Mouse (Mus musculus): ENCODE results near the gene St3gal3. TPM values are rescaled to one million over a fixed set of nuclear protein-coding genes. Genes with fewer than 3 reads are reported as not detected.

St3gal3 gene
- polyA plus RNA-seq, 1 experiment: 71.2 TPM

DNA sequence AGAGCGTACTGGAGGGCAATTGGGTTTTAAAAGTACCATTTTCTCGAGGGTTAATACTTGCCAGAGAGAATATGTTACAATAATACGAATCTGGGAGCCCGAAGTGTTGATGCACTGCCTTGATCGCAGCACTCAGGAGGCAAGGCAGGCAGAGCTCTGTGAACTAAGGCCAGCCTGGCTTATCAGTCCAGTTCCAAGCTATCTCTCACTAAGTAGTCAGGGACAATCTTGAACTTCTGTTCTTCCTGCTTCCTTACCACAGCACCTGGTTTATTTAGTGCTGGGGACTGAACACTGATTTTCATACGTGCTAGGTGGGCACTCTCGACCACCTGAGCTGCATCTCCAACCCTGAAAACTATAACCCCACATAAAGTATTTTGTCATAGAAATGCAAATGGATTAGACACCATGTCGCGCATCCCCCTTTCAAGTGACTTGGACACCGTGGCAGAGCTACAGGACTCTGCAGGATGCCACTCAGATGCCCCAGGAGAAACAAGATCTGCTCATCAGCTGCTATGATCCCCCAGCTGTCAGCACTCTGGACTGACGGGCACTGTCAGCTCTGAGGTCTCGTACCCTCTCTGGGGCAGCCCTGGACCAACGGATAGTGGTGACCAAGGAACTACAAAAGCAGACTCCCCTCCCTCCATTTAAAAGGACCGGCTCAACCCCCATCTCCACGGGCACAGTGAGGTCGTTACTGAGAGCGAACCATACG, 52.9 kb downstream of the St3gal3 start:
- WGBS: 74% methylated on average over 18 of the region's 18 CpGs
- Histone ChIP-seq H3K27ac (ENCODE audit: insufficient read depth, low read length) (no peak overlapping the region), H3K27me3 (ENCODE audit: control insufficient read depth, insufficient read depth, low read length) (no peaks in the 10 kb centered on the region), H3K4me3 (replicated peaks; ENCODE audit: insufficient read depth, low read depth, low read length) (no peak overlapping the region), H3K4me1 (ENCODE audit: control insufficient read depth, insufficient read depth, low read length) (peaks cover 5% of the 10 kb centered on the region; the same call in 1 of the 2 replicates)
- no peak for TF ChIP-seq CTCF (IDR thresholded peaks at IDR 0.05; ENCODE audit: borderline replicate concordance, insufficient read depth, low read depth, low read length)
- no peak for TF ChIP-seq POLR2A (IDR thresholded peaks at IDR 0.05; ENCODE audit: borderline replicate concordance, insufficient read depth, low read length)
- no peak for DNase-seq

DNA sequence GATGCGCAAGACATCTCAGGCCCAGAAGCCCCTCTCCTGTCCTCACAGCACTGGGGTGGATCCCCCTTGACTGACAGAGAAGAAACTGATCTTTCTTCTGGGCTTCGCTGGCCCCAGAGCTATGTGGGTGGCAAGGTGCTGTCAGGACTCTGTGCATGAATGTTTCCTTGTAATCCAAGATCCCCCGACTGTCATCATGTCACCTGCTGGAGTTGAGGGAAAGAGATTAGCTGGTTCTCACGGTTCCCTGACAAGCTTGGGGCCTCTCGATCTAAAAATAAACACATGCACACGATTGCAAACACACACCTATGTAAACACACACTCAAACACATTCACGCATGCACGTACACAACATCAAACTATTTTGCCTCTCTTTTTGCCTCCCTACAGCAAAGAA, 54.2 kb downstream of the St3gal3 start:
- TF ChIP-seq POLR2A (IDR thresholded peaks at IDR 0.05; ENCODE audit: borderline replicate concordance, insufficient read depth, low read length) (no peak), CTCF (IDR thresholded peaks at IDR 0.05; ENCODE audit: borderline replicate concordance, insufficient read depth, low read depth, low read length) (no peak)

DNA sequence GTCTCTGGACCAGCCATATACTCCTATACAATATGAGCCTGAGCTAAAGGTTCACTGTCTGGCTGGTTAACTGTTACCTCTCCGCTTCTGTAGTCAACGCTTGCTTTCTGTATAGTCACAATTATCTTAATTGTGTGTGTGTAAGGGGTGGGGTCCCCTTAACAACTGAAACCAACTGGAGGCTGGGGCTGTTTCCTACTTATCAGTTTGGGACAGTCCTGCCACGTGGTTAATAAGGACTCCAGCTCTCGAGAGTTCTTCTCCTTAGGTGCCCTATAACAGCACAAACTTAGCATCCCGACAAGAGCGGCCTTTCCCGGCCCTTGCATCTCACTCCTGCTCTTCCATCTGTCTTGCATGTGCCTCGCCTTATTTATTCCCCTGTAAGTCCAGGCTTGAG, 55.5 kb downstream of the St3gal3 start:
- no peak for TF ChIP-seq POLR2A (IDR thresholded peaks at IDR 0.05; ENCODE audit: borderline replicate concordance, insufficient read depth, low read length)
- TF ChIP-seq CTCF (IDR thresholded peaks at IDR 0.05; ENCODE audit: borderline replicate concordance, insufficient read depth, low read depth, low read length): no peak
- Histone ChIP-seq H3K27ac (ENCODE audit: insufficient read depth, low read length) (no peak overlapping the region), H3K4me1 (ENCODE audit: control insufficient read depth, insufficient read depth, low read length) (peaks cover under 1% of the 10 kb centered on the region; the same call in 1 of the 2 replicates), H3K27me3 (ENCODE audit: control insufficient read depth, insufficient read depth, low read length) (no peaks in the 10 kb centered on the region), H3K4me3 (replicated peaks; ENCODE audit: insufficient read depth, low read depth, low read length) (no peak overlapping the region)
- no peak for DNase-seq
- WGBS: 93% methylated on average over 8 of the region's 8 CpGs

More for the DNA sequence above, 54.2 kb downstream of the St3gal3 start:
- 74% methylated on average over 8 of the region's 8 CpGs for WGBS
- H3K27ac ChIP-seq (ENCODE audit: insufficient read depth, low read length): no peak overlapping the region
- no peak overlapping the region for H3K4me3 ChIP-seq (replicated peaks; ENCODE audit: insufficient read depth, low read depth, low read length)
- no peaks in the 10 kb centered on the region for H3K27me3 ChIP-seq (ENCODE audit: control insufficient read depth, insufficient read depth, low read length)
- DNase-seq: no peak
- peaks cover 5% of the 10 kb centered on the region; the same call in 1 of the 2 replicates for H3K4me1 ChIP-seq (ENCODE audit: control insufficient read depth, insufficient read depth, low read length)

DNA sequence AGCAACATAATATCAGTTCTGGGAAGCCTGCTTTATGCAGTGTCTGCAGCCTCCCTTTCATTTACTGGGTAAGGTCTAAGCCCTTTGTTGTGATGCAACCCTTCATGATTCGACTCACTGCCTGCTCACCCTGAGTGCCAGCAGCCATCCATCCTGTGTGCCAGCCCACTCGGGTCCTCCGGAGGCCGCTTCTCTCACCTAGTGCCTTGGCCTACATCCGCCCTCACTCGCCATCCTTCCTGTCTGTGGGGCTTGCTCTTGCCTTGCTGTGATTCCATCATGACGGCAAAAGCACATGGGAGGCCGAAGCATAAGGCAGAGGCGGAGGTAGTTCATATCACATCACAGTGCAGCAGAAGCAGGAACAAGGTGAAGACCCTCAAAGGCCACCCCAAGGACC, 56.1 kb downstream of the St3gal3 start:
- no peak for DNase-seq
- no peaks in the 10 kb centered on the region for H3K4me1 ChIP-seq (ENCODE audit: control insufficient read depth, insufficient read depth, low read length)
- H3K4me3 ChIP-seq (replicated peaks; ENCODE audit: insufficient read depth, low read depth, low read length): no peak overlapping the region
- no peak overlapping the region for H3K27ac ChIP-seq (ENCODE audit: insufficient read depth, low read length)
- 41% methylated on average over 9 of the region's 9 CpGs for WGBS
- H3K27me3 ChIP-seq (ENCODE audit: control insufficient read depth, insufficient read depth, low read length): no peaks in the 10 kb centered on the region
- no peak for TF ChIP-seq CTCF (IDR thresholded peaks at IDR 0.05; ENCODE audit: borderline replicate concordance, insufficient read depth, low read depth, low read length)
- TF ChIP-seq POLR2A (IDR thresholded peaks at IDR 0.05; ENCODE audit: borderline replicate concordance, insufficient read depth, low read length): no peak

DNA sequence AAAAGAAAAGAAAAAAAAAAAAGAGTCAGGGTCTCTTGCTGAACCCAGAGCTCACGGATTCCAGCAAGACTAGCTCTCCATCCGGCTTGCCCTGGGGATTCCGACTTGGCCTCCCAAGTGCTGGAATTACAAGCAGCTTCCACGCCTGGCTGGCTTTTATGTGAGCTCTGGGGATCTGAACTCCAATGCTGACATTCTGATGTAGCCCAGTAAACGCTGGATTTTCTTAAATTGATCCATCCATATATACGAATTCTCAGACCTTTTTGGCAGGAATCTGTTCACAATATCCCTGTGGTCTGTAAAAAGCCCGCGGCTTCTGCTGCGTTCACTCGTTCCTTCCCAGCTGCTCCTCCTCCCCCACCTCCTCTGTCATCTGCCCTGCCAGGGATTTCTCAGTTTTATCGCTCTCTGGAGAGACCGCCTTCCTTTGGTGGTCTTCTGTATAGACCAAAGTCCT, 57.4 kb downstream of the St3gal3 start:
- DNase-seq: no peak
- H3K4me1 ChIP-seq (ENCODE audit: control insufficient read depth, insufficient read depth, low read length): peaks cover 8% of the 10 kb centered on the region
- no peak for TF ChIP-seq CTCF (IDR thresholded peaks at IDR 0.05; ENCODE audit: borderline replicate concordance, insufficient read depth, low read depth, low read length)
- TF ChIP-seq POLR2A (IDR thresholded peaks at IDR 0.05; ENCODE audit: borderline replicate concordance, insufficient read depth, low read length): no peak
- H3K27me3 ChIP-seq (ENCODE audit: control insufficient read depth, insufficient read depth, low read length): no peaks in the 10 kb centered on the region
- H3K27ac ChIP-seq (ENCODE audit: insufficient read depth, low read length): no peak overlapping the region
- WGBS: 71% methylated on average over 12 of the region's 12 CpGs
- no peak overlapping the region for H3K4me3 ChIP-seq (replicated peaks; ENCODE audit: insufficient read depth, low read depth, low read length)

DNA sequence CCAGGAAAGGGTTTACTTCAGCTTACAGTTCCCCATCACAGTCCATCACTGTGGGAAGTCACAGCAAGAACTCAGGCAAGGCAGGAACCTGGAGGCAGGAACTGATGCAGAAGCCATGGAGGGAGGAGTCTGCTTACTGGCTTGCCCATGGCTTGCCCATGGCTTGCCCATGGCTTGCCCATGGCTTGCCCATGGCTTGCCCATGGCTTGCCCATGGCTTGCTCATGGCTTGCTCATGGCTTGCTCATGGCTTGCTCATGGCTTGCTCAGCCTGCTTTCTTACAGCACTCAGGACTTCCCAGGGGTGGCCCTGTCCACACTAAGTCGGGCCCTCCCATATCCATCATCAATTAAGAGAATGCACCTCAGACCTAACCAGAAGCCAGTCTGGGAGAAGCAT, 58.1 kb downstream of the St3gal3 start:
- H3K4me3 ChIP-seq (replicated peaks; ENCODE audit: insufficient read depth, low read depth, low read length): no peak overlapping the region
- DNase-seq: no peak
- no peak overlapping the region for H3K27ac ChIP-seq (ENCODE audit: insufficient read depth, low read length)
- TF ChIP-seq CTCF (IDR thresholded peaks at IDR 0.05; ENCODE audit: borderline replicate concordance, insufficient read depth, low read depth, low read length): no peak
- no peak for TF ChIP-seq POLR2A (IDR thresholded peaks at IDR 0.05; ENCODE audit: borderline replicate concordance, insufficient read depth, low read length)
- H3K4me1 ChIP-seq (ENCODE audit: control insufficient read depth, insufficient read depth, low read length): peaks cover 8% of the 10 kb centered on the region
- WGBS: 100% methylated on average over 1 of the region's 1 CpGs
- H3K27me3 ChIP-seq (ENCODE audit: control insufficient read depth, insufficient read depth, low read length): no peaks in the 10 kb centered on the region

GRCm38 (mm10) chr4:118075343-118075742, 59.4 kb downstream of the St3gal3 start:
- H3K27ac ChIP-seq (ENCODE audit: insufficient read depth, low read length): no peak overlapping the region
- peaks cover 8% of the 10 kb centered on the region for H3K4me1 ChIP-seq (ENCODE audit: control insufficient read depth, insufficient read depth, low read length)
- H3K4me3 ChIP-seq (replicated peaks; ENCODE audit: insufficient read depth, low read depth, low read length): no peak overlapping the region
- WGBS: 91% methylated on average over 9 of the region's 9 CpGs
- H3K27me3 ChIP-seq (ENCODE audit: control insufficient read depth, insufficient read depth, low read length): no peaks in the 10 kb centered on the region
- no peak for DNase-seq
- TF ChIP-seq CTCF (IDR thresholded peaks at IDR 0.05; ENCODE audit: borderline replicate concordance, insufficient read depth, low read depth, low read length): no peak
- no peak for TF ChIP-seq POLR2A (IDR thresholded peaks at IDR 0.05; ENCODE audit: borderline replicate concordance, insufficient read depth, low read length)

DNA sequence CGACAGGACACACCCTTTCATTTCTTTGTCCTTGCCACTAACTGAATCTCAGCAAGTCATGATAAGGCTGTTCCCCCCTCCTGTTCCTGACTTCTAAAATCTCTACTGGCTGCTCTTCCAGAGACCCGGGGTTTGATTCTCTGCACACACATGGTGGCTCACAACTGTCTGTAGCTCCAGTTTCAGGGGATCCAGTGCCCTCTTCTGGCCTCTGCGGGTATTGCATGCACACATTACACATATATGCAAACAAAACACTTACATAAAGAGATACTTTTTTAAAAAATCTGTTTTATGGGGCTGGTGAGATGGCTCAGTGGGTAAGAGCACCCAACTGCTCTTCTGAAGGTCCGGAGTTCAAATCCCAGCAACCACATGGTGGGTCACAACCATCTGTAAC, 60.5 kb downstream of the St3gal3 start:
- Histone ChIP-seq H3K27me3 (ENCODE audit: control insufficient read depth, insufficient read depth, low read length) (no peaks in the 10 kb centered on the region), H3K27ac (ENCODE audit: insufficient read depth, low read length) (no peak overlapping the region), H3K4me3 (replicated peaks; ENCODE audit: insufficient read depth, low read depth, low read length) (no peak overlapping the region), H3K4me1 (ENCODE audit: control insufficient read depth, insufficient read depth, low read length) (peaks cover 8% of the 10 kb centered on the region)
- no peak for DNase-seq
- no peak for TF ChIP-seq POLR2A (IDR thresholded peaks at IDR 0.05; ENCODE audit: borderline replicate concordance, insufficient read depth, low read length)
- no peak for TF ChIP-seq CTCF (IDR thresholded peaks at IDR 0.05; ENCODE audit: borderline replicate concordance, insufficient read depth, low read depth, low read length)
- WGBS: 94% methylated on average over 4 of the region's 4 CpGs

Measured in cerebellum, adult 2 months (tissue).